Mouse (Mus musculus) stomach, postnatal 0 days (tissue): Measurements from ENCODE around the gene Slc16a4. TPM values are rescaled to one million over a fixed set of nuclear protein-coding genes. Genes with fewer than 3 reads are reported as not detected.

ENCODE experiments used
- ATAC-seq: fragments of 200-750 bp; cut with Nextera tagmentation; 2 replicates; pipeline ENCODE4 v1.8.0; 2017; ENCODE audit not compliant: low FRiP score, low TSS enrichment
- DNase-seq: peaks from one replicate; pipeline ENCODE4 v3.0.0-alpha.2; 2016; ENCODE audit warnings: low spot score
- H3K27ac ChIP-seq: fragments of 300-500 bp; sonication (generic); replicated peaks from 2 replicates; pipeline ENCODE4 v1.5.1; 2014; ENCODE audit warnings: mild to moderate bottlenecking, control low read depth
- H3K27me3 ChIP-seq: fragments of 300-500 bp; sonication (generic); 2 replicates; pipeline ENCODE4 v1.6.1; 2014; ENCODE audit warnings: low read length; ENCODE audit not compliant: control insufficient read depth, insufficient read depth
- H3K36me3 ChIP-seq: fragments of 300-500 bp; sonication (generic); 2 replicates; pipeline ENCODE4 v1.6.1; 2014; ENCODE audit warnings: low read length, mixed read lengths; ENCODE audit not compliant: control insufficient read depth, insufficient read depth
- H3K4me1 ChIP-seq: fragments of 300-500 bp; sonication (generic); replicated peaks from 2 replicates; pipeline ENCODE4 v1.6.1; 2014; ENCODE audit warnings: antibody characterized with exemption; ENCODE audit not compliant: control insufficient read depth, insufficient read depth
- H3K4me2 ChIP-seq: fragments of 300-500 bp; sonication (generic); replicated peaks from 2 replicates; pipeline ENCODE4 v1.6.1; 2014; ENCODE audit warnings: low read depth, mild to moderate bottlenecking, control low read depth, moderate library complexity
- H3K4me3 ChIP-seq: fragments of 300-500 bp; sonication (generic); 2 replicates; pipeline ENCODE4 v1.5.1; 2014; ENCODE audit warnings: low read depth, low read length, control low read depth
- H3K9ac ChIP-seq: fragments of 300-500 bp; sonication (generic); 2 replicates; pipeline ENCODE4 v1.6.1; 2014; ENCODE audit warnings: mild to moderate bottlenecking, low read length, control low read depth, mixed read lengths
- H3K9me3 ChIP-seq: fragments of 300-500 bp; sonication (generic); 2 replicates; pipeline ENCODE4 v1.6.1; 2016; ENCODE audit warnings: low read length; ENCODE audit not compliant: control insufficient read depth
- CTCF ChIP-seq: IDR thresholded peaks from 2 replicates; pipeline ENCODE4 v1.5.1; 2016; ENCODE audit warnings: antibody characterized with exemption, low read depth, mild to moderate bottlenecking, moderate library complexity
- EP300 ChIP-seq: optimal IDR thresholded peaks from 2 replicates; pipeline ENCODE3; 2016; ENCODE audit warnings: antibody characterized with exemption
- WGBS: fragments of 180-500 bp; shearing (Covaris S2); extraction: QIAGEN DNeasy Blood & Tissue Kit; methylation state at CpG from one replicate; pipeline ENCODE4 v1.1.7; 2014; 5-methylcytosine and 5-hydroxymethylcytosine counted together
- polyA plus RNA-seq: library from polyadenylated mRNA; unstranded; fragments of >200 nt; fragmentation: Nextera tagmentation; extraction: Ambion mirVana; gene quantifications from 2 replicates; pipeline ENCODE4 v1.2.1, GENCODE M21; 2015

The Slc16a4 gene
- polyA plus RNA-seq, 1 experiment from 2014 or later: 2.1 TPM

DNA sequence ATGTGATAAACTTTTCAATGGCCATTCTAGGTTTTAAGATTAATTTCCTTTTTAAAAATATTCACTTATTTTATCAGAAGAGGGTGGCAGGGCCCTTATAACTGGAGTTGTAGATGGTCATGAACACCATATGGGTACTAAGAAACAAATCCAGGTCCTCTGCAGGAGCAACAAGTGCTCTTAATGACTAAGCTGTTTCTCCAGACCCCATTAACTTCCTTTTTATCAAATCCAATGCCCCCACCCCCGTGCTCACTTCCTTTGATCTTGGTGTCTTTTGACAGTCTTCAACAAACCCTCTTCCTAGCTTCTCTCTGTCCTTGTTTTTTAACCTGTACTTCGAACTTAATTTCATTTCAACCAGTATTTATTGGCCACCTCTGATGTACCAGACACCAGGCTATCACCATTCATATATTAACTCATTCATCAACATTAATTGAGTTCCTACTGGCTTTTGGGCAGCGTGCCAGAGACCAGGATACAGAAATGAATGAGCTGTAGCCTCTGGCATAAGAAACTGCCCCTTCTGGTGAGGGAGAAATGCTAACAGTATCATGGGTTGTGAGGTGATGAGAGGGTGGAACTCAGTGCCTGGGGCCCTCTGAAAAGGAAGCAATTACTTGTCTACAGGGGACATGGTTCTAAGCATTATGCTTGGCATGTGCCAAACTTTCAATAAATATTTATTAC is 54.1 kb downstream of the Slc16a4 start:
- TF ChIP-seq EP300 (no peak), CTCF (no peak)

DNA sequence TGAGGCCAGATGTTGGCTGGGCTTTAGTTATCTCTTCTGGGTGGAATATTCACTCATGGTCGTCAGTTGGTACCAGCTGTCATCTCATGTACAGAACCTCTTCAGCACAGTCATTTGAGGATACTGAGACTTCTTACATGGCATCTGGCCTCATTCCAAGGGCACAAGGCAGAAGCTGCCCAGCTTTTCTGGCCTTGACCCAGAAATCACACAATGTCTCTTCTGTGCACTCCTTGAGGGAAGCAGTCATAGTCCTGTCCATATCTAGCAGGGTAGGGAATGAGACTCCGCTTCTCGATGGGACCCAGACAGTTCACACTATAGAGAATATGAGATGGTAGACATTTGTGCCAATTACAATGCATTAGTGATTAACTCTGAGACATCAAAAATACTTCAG is 58.0 kb downstream of the Slc16a4 start:
- Histone ChIP-seq H3K9me3 (no peaks in the 10 kb centered on the region), H3K4me1 (no peaks in the 10 kb centered on the region), H3K27me3 (no peaks in the 10 kb centered on the region), H3K9ac (no peak overlapping the region), H3K4me3 (no peak overlapping the region), H3K4me2 (no peak overlapping the region), H3K27ac (no peak overlapping the region), H3K36me3 (no peaks in the 10 kb centered on the region)
- no peak for ATAC-seq
- DNase-seq: no peak
- WGBS: 76% methylated on average over 3 of the region's 3 CpGs
- TF ChIP-seq CTCF: no peak
- TF ChIP-seq EP300: no peak

More for the DNA sequence above, 54.1 kb downstream of the Slc16a4 start:
- H3K36me3 ChIP-seq: no peaks in the 10 kb centered on the region
- WGBS: 43% methylated on average over 3 of the region's 3 CpGs
- H3K27me3 ChIP-seq: no peaks in the 10 kb centered on the region
- H3K9ac ChIP-seq: no peak overlapping the region
- no peak overlapping the region for H3K4me3 ChIP-seq
- no peak overlapping the region for H3K27ac ChIP-seq
- ATAC-seq: no peak
- H3K4me1 ChIP-seq: no peaks in the 10 kb centered on the region
- no peak for DNase-seq
- no peak overlapping the region for H3K4me2 ChIP-seq
- no peaks in the 10 kb centered on the region for H3K9me3 ChIP-seq

DNA sequence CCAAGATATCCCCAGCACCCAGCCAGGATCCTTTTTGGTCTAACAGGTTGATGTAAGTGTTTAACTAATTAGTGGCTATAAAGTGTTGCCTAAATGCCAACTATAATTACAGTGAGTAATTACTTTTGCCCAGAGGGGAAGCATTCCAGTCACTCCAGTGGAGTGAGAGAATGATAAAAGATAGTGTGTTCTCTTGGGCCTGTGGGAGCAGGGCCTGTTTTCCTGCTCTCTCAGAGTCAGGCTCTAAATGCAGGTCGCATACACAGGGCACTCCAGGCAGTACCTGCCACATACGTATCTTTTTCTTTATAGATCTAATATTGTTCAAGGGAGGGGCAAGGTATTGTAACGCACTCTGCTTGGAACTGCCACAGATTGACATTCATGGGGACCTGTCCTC is 60.7 kb downstream of the Slc16a4 start:
- Histone ChIP-seq H3K9ac (no peak overlapping the region), H3K9me3 (no peaks in the 10 kb centered on the region), H3K27ac (no peak overlapping the region), H3K36me3 (no peaks in the 10 kb centered on the region), H3K4me2 (no peak overlapping the region), H3K27me3 (no peaks in the 10 kb centered on the region), H3K4me1 (no peaks in the 10 kb centered on the region), H3K4me3 (no peak overlapping the region)
- peak; percentile 88 for ATAC-seq
- DNase-seq: peak; percentile 26
- WGBS: 61% methylated on average over 3 of the region's 3 CpGs
- TF ChIP-seq CTCF (no peak), EP300 (no peak)

DNA sequence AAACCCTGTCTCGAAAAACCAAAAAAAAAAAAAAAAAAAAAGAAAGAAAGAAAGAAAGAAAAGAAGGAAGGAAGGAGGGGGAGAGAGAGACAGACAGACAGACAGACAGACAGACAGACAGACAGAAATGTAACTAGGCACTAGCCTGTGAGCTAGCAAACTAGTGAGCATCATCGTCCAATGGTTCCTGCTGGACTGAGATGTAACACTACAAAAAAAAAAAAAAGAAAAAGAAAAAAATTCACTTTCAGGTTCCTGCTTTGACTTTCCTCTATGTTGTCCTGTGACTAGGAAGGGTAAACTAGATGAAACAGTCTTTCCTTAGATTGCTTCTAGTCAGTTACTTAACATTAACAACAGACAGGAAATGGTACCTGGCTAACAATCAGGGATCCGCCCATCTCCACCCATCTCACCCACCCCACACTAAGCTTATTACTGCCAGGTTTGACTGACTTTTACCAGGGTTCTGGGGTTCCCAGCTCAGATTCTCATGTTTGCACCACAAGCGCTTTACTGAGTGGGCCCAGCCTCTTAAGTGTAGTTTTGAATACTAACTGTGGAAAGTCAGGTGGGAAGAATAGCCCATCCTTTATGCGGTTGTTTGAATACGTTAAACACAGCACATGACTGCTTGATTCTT is 64.7 kb downstream of the Slc16a4 start:
- no peak overlapping the region for H3K9ac ChIP-seq
- H3K4me1 ChIP-seq: no peaks in the 10 kb centered on the region
- DNase-seq (no peak), ATAC-seq (no peak)
- no peak overlapping the region for H3K4me3 ChIP-seq
- TF ChIP-seq EP300 (no peak), CTCF (no peak)
- no peaks in the 10 kb centered on the region for H3K36me3 ChIP-seq
- no peaks in the 10 kb centered on the region for H3K9me3 ChIP-seq
- no peaks in the 10 kb centered on the region for H3K27me3 ChIP-seq
- 88% methylated on average over 5 of the region's 6 CpGs for WGBS
- H3K4me2 ChIP-seq: no peak overlapping the region
- H3K27ac ChIP-seq: no peak overlapping the region

DNA sequence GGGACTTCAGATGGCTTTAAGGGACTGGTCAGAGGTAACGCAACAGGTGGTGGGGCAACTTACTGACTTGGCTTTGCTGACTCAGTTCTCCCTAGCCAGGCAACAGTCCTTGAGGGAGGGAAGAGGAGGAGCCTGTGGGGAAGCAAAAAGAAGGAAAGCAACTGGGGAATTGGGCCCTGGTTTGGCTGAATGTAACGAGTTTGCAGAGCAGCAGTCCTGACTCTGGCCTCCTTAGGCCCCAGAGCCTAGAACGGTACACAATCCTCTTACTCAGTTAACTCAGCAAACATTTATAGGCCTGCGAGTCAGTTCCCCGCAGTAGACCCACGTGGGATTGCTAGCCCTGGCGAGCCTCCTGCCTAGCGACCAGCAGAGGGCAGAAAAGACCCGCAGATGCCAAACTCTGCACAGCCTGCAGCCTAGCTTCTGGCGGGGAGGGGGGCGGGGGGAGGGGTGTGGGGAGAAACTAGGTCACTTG is 66.0 kb downstream of the Slc16a4 start:
- Histone ChIP-seq H3K9ac (no peak overlapping the region), H3K4me1 (no peaks in the 10 kb centered on the region), H3K27me3 (no peaks in the 10 kb centered on the region), H3K27ac (no peak overlapping the region), H3K4me2 (peak overlapping the region; percentile 31), H3K4me3 (no peak overlapping the region), H3K36me3 (no peaks in the 10 kb centered on the region), H3K9me3 (no peaks in the 10 kb centered on the region)
- ATAC-seq: peak; percentile 94
- TF ChIP-seq EP300 (no peak), CTCF (peak; percentile 80)
- DNase-seq: peak; percentile 85
- WGBS: 3% methylated on average over 11 of the region's 11 CpGs

DNA sequence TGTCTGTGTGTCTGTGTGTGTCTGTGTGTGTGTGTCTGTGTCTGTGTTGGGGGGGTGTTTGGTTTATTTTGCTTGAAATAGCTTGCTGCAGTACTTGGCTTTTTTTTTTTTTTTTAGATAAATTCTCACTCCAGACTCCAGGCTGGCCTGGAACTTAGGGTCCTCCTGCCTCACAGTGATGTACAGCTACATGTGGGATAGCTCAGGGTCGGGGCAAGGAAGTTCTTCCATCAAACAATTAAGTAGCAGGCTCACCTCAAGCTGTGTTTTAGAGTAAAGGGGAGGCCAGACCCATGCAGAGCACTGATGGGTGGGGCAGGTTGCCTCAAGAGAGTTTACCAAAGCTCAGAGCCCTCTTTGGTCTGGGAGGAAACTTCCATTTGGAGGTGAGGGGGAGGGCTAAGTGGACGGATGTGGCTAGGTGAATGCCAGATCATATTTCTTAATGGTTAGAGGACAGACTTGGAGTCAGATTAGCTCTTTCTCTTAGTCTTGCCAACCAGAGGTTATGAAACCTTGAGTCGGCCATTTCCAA is 66.7 kb downstream of the Slc16a4 start:
- ATAC-seq (no peak), DNase-seq (no peak)
- Histone ChIP-seq H3K27me3 (no peaks in the 10 kb centered on the region), H3K27ac (no peak overlapping the region), H3K4me1 (no peaks in the 10 kb centered on the region), H3K9ac (no peak overlapping the region), H3K4me2 (no peak overlapping the region), H3K36me3 (no peaks in the 10 kb centered on the region), H3K4me3 (no peak overlapping the region), H3K9me3 (no peaks in the 10 kb centered on the region)
- TF ChIP-seq EP300: no peak
- no peak for TF ChIP-seq CTCF
- 59% methylated on average over 3 of the region's 3 CpGs for WGBS
